Mouse (Mus musculus) G1E (cell line): ENCODE measurements at regions not wholly inside any gene's neighbourhood (a gene's known extent, or its start where the extent isn't known, plus 50 kb on each side); places are given as distances from the start of the nearest gene placed in this dataset.

Experiments used
- CTCF ChIP-seq: IDR thresholded peaks from 2 replicates; pipeline ENCODE4 v1.5.1; 2012; ENCODE audit warnings: low read depth, low read length, inconsistent platforms, mixed read lengths
- GATA1 ChIP-seq: IDR thresholded peaks from 2 replicates; pipeline ENCODE4 v1.6.1; 2012; ENCODE audit warnings: borderline replicate concordance, low read length, inconsistent platforms, mixed read lengths
- TAL1 ChIP-seq: conservative IDR thresholded peaks from 2 replicates; pipeline ENCODE4 v1.6.1; 2012; ENCODE audit warnings: low read depth, low read length, inconsistent platforms, mixed read lengths

DNA sequence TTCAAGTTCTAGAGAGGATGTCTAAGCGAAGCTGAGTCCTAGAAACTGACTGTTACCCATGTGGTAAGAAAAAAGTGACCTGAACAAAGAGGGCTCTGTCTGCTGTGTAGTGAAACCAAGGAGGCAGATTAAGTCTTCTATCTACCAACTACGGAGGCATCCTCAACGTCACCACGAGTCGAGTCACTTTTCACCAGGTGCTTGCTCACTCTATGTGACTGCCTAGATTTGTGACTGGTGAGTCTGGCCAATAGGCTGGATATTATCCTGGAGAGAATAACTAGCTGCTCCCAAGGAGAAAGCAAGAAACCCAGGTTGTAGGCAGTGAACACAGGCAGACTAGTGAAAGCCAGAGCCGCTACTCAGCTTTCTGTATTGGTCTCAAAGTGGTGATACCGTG, 191.2 kb downstream of the Cd83 start:
- no peak for TF ChIP-seq TAL1
- no peak for TF ChIP-seq CTCF
- TF ChIP-seq GATA1: no peak
